Mouse (Mus musculus): ENCODE results near the gene Stard13. TPM values are rescaled to one million over a fixed set of nuclear protein-coding genes. Genes with fewer than 3 reads are reported as not detected.

Gene Stard13
- polyA plus RNA-seq, 1 experiment from 2014 or later: 3.4 TPM

GRCm38 (mm10) chr5:151117846-151118245 lies 115.8 kb downstream of the Stard13 start:
- no peaks in the 10 kb centered on the region for H3K9me3 ChIP-seq (replicated peaks)
- H3K27me3 ChIP-seq (ENCODE audit: low read depth, poor library complexity, severe bottlenecking): no peaks in the 10 kb centered on the region
- WGBS: 90% methylated on average over 2 of the region's 2 CpGs
- no peak overlapping the region for H3K4me3 ChIP-seq
- no peaks in the 10 kb centered on the region for H3K36me3 ChIP-seq
- DNase-seq (ENCODE audit: low spot score): no peak
- no peak overlapping the region for H3K27ac ChIP-seq
- no peaks in the 10 kb centered on the region; the same call in 1 of the 2 replicates for H3K4me1 ChIP-seq

GRCm38 (mm10) chr5:151116192-151116887 lies 117.3 kb downstream of the Stard13 start:
- Histone ChIP-seq H3K4me3 (no peak overlapping the region), H3K9me3 (replicated peaks) (no peaks in the 10 kb centered on the region), H3K4me1 (no peaks in the 10 kb centered on the region; the same call in 1 of the 2 replicates), H3K36me3 (no peaks in the 10 kb centered on the region), H3K27ac (no peak overlapping the region), H3K27me3 (ENCODE audit: low read depth, poor library complexity, severe bottlenecking) (no peaks in the 10 kb centered on the region)
- WGBS: 88% methylated on average over 5 of the region's 5 CpGs
- DNase-seq (ENCODE audit: low spot score): no peak

GRCm38 (mm10) chr5:151112743-151113142 lies 120.9 kb downstream of the Stard13 start:
- Histone ChIP-seq H3K27ac (no peak overlapping the region), H3K4me1 (peaks cover 13% of the 10 kb centered on the region), H3K27me3 (ENCODE audit: low read depth, poor library complexity, severe bottlenecking) (no peaks in the 10 kb centered on the region), H3K9me3 (replicated peaks) (no peaks in the 10 kb centered on the region), H3K4me3 (no peak overlapping the region), H3K36me3 (no peaks in the 10 kb centered on the region)
- DNase-seq (ENCODE audit: low spot score): no peak
- 91% methylated on average over 9 of the region's 9 CpGs for WGBS

GRCm38 (mm10) chr5:151111080-151111871 lies 122.4 kb downstream of the Stard13 start:
- WGBS: 92% methylated on average over 7 of the region's 7 CpGs
- H3K4me3 ChIP-seq: no peak overlapping the region
- H3K27ac ChIP-seq: no peak overlapping the region

GRCm38 (mm10) chr5:151110461-151110908 lies 123.2 kb downstream of the Stard13 start:
- no peak for DNase-seq (ENCODE audit: low spot score)
- no peak overlapping the region for H3K27ac ChIP-seq
- WGBS: 70% methylated on average over 6 of the region's 6 CpGs

More at GRCm38 (mm10) chr5:151111080-151111871, 122.4 kb downstream of the Stard13 start:
- Histone ChIP-seq H3K27me3 (ENCODE audit: low read depth, poor library complexity, severe bottlenecking) (no peaks in the 10 kb centered on the region), H3K9me3 (replicated peaks) (no peaks in the 10 kb centered on the region), H3K4me1 (peaks cover 13% of the 10 kb centered on the region), H3K36me3 (no peaks in the 10 kb centered on the region)
- DNase-seq (ENCODE audit: low spot score): no peak

GRCm38 (mm10) chr5:151109822-151110221 lies 123.8 kb downstream of the Stard13 start:
- Histone ChIP-seq H3K36me3 (no peaks in the 10 kb centered on the region), H3K27me3 (ENCODE audit: low read depth, poor library complexity, severe bottlenecking) (no peaks in the 10 kb centered on the region), H3K9me3 (replicated peaks) (no peaks in the 10 kb centered on the region), H3K27ac (no peak overlapping the region), H3K4me3 (no peak overlapping the region), H3K4me1 (peaks cover 13% of the 10 kb centered on the region)
- WGBS: 62% methylated on average over 2 of the region's 2 CpGs
- DNase-seq (ENCODE audit: low spot score): no peak

More at GRCm38 (mm10) chr5:151110461-151110908, 123.2 kb downstream of the Stard13 start:
- no peaks in the 10 kb centered on the region for H3K36me3 ChIP-seq
- no peaks in the 10 kb centered on the region for H3K9me3 ChIP-seq (replicated peaks)
- peaks cover 13% of the 10 kb centered on the region for H3K4me1 ChIP-seq
- no peak overlapping the region for H3K4me3 ChIP-seq
- H3K27me3 ChIP-seq (ENCODE audit: low read depth, poor library complexity, severe bottlenecking): no peaks in the 10 kb centered on the region

GRCm38 (mm10) chr5:151108955-151109354 lies 124.7 kb downstream of the Stard13 start:
- no peaks in the 10 kb centered on the region for H3K9me3 ChIP-seq (replicated peaks)
- H3K27me3 ChIP-seq (ENCODE audit: low read depth, poor library complexity, severe bottlenecking): no peaks in the 10 kb centered on the region
- WGBS: 84% methylated on average over 7 of the region's 7 CpGs
- H3K4me1 ChIP-seq: peaks cover 13% of the 10 kb centered on the region
- DNase-seq (ENCODE audit: low spot score): no peak
- H3K4me3 ChIP-seq: no peak overlapping the region
- H3K27ac ChIP-seq: no peak overlapping the region
- no peaks in the 10 kb centered on the region for H3K36me3 ChIP-seq

- no peak for DNase-seq (ENCODE audit: low spot score)
- 56% methylated on average over 19 of the region's 19 CpGs for WGBS
- Histone ChIP-seq H3K9me3 (replicated peaks) (no peaks in the 10 kb centered on the region), H3K4me1 (peaks cover 13% of the 10 kb centered on the region; the same call in 1 of the 2 replicates), H3K27ac (no peak overlapping the region), H3K27me3 (ENCODE audit: low read depth, poor library complexity, severe bottlenecking) (no peaks in the 10 kb centered on the region), H3K4me3 (no peak overlapping the region), H3K36me3 (no peaks in the 10 kb centered on the region)
Observed at GRCm38 (mm10) chr5:151108291-151108897, 125.2 kb downstream of the Stard13 start.

- no peak overlapping the region for H3K4me3 ChIP-seq
- no peak for DNase-seq (ENCODE audit: low spot score)
- H3K36me3 ChIP-seq: no peaks in the 10 kb centered on the region
- no peaks in the 10 kb centered on the region for H3K9me3 ChIP-seq (replicated peaks)
- WGBS: 89% methylated on average over 3 of the region's 3 CpGs
- H3K4me1 ChIP-seq: peaks cover 13% of the 10 kb centered on the region; the same call in 1 of the 2 replicates
- no peaks in the 10 kb centered on the region for H3K27me3 ChIP-seq (ENCODE audit: low read depth, poor library complexity, severe bottlenecking)
- no peak overlapping the region for H3K27ac ChIP-seq
Observed at GRCm38 (mm10) chr5:151106841-151107240, 126.8 kb downstream of the Stard13 start.

- DNase-seq (ENCODE audit: low spot score): no peak
- Histone ChIP-seq H3K27ac (no peak overlapping the region), H3K4me3 (no peak overlapping the region), H3K27me3 (ENCODE audit: low read depth, poor library complexity, severe bottlenecking) (no peaks in the 10 kb centered on the region), H3K36me3 (no peaks in the 10 kb centered on the region), H3K4me1 (peaks cover 20% of the 10 kb centered on the region; the same call in 1 of the 2 replicates), H3K9me3 (replicated peaks) (no peaks in the 10 kb centered on the region)
- WGBS: 83% methylated on average over 10 of the region's 10 CpGs
Observed at GRCm38 (mm10) chr5:151105054-151105971, 128.3 kb downstream of the Stard13 start.

GRCm38 (mm10) chr5:151104354-151105053 lies 129.1 kb downstream of the Stard13 start:
- no peak overlapping the region for H3K4me3 ChIP-seq
- DNase-seq (ENCODE audit: low spot score): no peak
- no peak overlapping the region for H3K27ac ChIP-seq
- H3K4me1 ChIP-seq: peaks cover 15% of the 10 kb centered on the region; the same call in 1 of the 2 replicates
- H3K27me3 ChIP-seq (ENCODE audit: low read depth, poor library complexity, severe bottlenecking): no peaks in the 10 kb centered on the region
- H3K9me3 ChIP-seq (replicated peaks): no peaks in the 10 kb centered on the region
- H3K36me3 ChIP-seq: no peaks in the 10 kb centered on the region
- 71% methylated on average over 9 of the region's 9 CpGs for WGBS
